Mouse (Mus musculus) E14TG2a.4 (cell line): Measurements from ENCODE around the gene Bcl9.

Experiments
- CTCF ChIP-seq: conservative IDR thresholded peaks from 2 replicates; pipeline ENCODE4 v1.5.1; 2014; ENCODE audit warnings: low read length
- NANOG ChIP-seq: IDR thresholded peaks from 2 replicates; pipeline ENCODE4 v1.6.1; 2014; ENCODE audit warnings: borderline replicate concordance, low read length, mixed read lengths

DNA sequence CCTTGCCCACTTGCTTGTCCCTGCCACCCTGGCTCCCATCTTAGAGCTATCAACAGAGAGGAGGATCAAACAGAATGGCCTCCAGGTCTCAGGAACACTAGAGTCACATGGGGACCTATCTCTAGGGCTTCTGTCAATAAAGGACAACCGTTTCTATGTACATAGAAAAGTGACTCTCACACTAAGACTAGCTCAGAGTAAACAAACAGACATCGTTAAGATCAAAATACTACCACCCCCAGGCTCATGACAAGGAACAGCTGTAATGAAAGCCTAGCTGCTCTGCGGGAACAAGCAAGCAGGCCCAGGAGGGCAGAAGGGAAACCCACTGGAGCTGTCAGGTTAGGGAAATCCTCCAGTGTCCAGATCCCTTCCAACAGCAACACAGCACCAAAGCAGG lies 82.2 kb downstream of the Bcl9 start:
- TF ChIP-seq CTCF (no peak), NANOG (no peak)
